26 mouse cellular contexts compared by ENCODE assay signal in the genomic region with DNA sequence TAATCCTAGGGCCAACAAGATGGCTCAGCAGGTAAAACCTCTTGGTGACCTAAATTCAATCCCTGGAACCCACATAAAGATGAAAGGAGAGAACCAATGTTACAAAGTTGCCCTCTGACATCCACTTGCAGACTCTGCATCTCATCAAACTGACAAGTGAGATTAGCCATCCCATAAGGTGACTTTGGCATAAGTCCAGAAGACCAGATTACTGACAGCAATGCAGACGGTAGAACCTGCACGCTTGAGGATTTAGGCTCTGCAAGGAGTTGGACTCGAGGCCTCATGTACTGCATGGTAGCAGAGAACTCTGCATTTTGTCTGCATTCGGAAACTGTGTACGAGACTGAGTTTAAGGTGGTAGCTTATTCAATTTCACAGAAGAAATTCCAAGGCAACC. TPM values are rescaled to one million over a fixed set of nuclear protein-coding genes. Genes with fewer than 3 reads are reported as not detected.
DNase-seq lines count a peak whose midpoint lies in the region; ATAC-seq and TF ChIP-seq lines count a peak whose summit lies in the region.
"Had no signal": no experiment of that assay in that cellular context is flagged by ENCODE, and none has a peak within 500 bp of the region (broad histone marks: within the 10 kb centered on the region; RNA-seq: fewer than 3 reads in every experiment).

No protein-coding gene starts in this region.

- H3K36me3 ChIP-seq in midbrain, postnatal 0 days (ENCODE audit: insufficient read depth, low read length): no peaks in the 10 kb centered on the region
- no peaks in the 10 kb centered on the region for H3K36me3 ChIP-seq in midbrain, embryonic 15.5 days (replicated peaks)
- H3K36me3 ChIP-seq: embryonic facial prominence, embryonic 12.5 days; embryonic facial prominence, embryonic 15.5 days; G1E; hindbrain, embryonic 12.5 days had no signal

- DNase-seq in cerebellum, postnatal 10 days: peak; percentile 62 to 81
- no peak for DNase-seq in cerebellum, postnatal 25 days
- DNase-seq in midbrain, postnatal 0 days (ENCODE audit: low spot score): peak; percentile 63
- DNase-seq in brain, adult 2 months (ENCODE audit: low read depth, low spot score): peak; percentile 30
- DNase-seq in kidney, adult 9 months: no peak
- no peak for DNase-seq in left cerebral cortex, adult 8-10 months (ENCODE audit: low spot score in 2 of 2)
- DNase-seq: adrenal gland, adult 2 months; adrenal gland, postnatal 14 days; B cell, adult 2 months; cerebellum, adult 2 months; forebrain, postnatal 0 days; gastrocnemius, adult 2 months; gastrocnemius, postnatal 14 days; heart, adult 11 months had no signal

- no peaks in the 10 kb centered on the region for H3K27me3 ChIP-seq in midbrain, postnatal 0 days (ENCODE audit: insufficient read depth, low read length)
- H3K27me3 ChIP-seq in midbrain, embryonic 15.5 days (replicated peaks): no peaks in the 10 kb centered on the region
- H3K27me3 ChIP-seq: embryonic facial prominence, embryonic 12.5 days; embryonic facial prominence, embryonic 15.5 days had no signal

- no peak overlapping the region for H3K27ac ChIP-seq in midbrain, postnatal 0 days (ENCODE audit: low read depth, low read length)
- H3K27ac ChIP-seq in midbrain, embryonic 15.5 days: no peak overlapping the region
- H3K27ac ChIP-seq: embryonic facial prominence, embryonic 12.5 days; embryonic facial prominence, embryonic 15.5 days; gastrocnemius, adult 2 months; hindbrain, embryonic 12.5 days had no signal

- TF ChIP-seq CTCF in midbrain, postnatal 0 days (IDR thresholded peaks at IDR 0.05): no peak

- no peak for ATAC-seq in midbrain, postnatal 0 days (ENCODE audit: low FRiP score)
- ATAC-seq in midbrain, embryonic 15.5 days (replicated peaks): no peak
- ATAC-seq: forebrain, embryonic 14.5 days; forebrain, postnatal 0 days; hindbrain, embryonic 16.5 days; inflammation-experienced regulatory T-cells, adult 6 months had no signal

- no peak overlapping the region for H3K9ac ChIP-seq in midbrain, postnatal 0 days (replicated peaks; ENCODE audit: low read length, poor library complexity, severe bottlenecking)
- no peak overlapping the region for H3K9ac ChIP-seq in midbrain, embryonic 15.5 days
- H3K9ac ChIP-seq: embryonic facial prominence, embryonic 12.5 days; embryonic facial prominence, embryonic 15.5 days; forebrain, postnatal 0 days; hindbrain, embryonic 12.5 days had no signal

- H3K4me3 ChIP-seq in midbrain, postnatal 0 days (ENCODE audit: low read depth, low read length): no peak overlapping the region
- no peak overlapping the region for H3K4me3 ChIP-seq in midbrain, embryonic 15.5 days
- H3K4me3 ChIP-seq: embryonic facial prominence, embryonic 12.5 days; embryonic facial prominence, embryonic 15.5 days; gastrocnemius, adult 2 months; hindbrain, embryonic 12.5 days had no signal

- H3K4me1 ChIP-seq in midbrain, postnatal 0 days (ENCODE audit: insufficient read depth, low read length): no peaks in the 10 kb centered on the region
- no peaks in the 10 kb centered on the region for H3K4me1 ChIP-seq in midbrain, embryonic 15.5 days
- H3K4me1 ChIP-seq: embryonic facial prominence, embryonic 12.5 days had no signal

- H3K9me3 ChIP-seq in midbrain, postnatal 0 days (ENCODE audit: low read length): no peaks in the 10 kb centered on the region
- H3K9me3 ChIP-seq in midbrain, embryonic 15.5 days: no peaks in the 10 kb centered on the region
- H3K9me3 ChIP-seq: embryonic facial prominence, embryonic 12.5 days; embryonic facial prominence, embryonic 15.5 days; G1E; hindbrain, embryonic 12.5 days had no signal

- H3K4me2 ChIP-seq in midbrain, postnatal 0 days (ENCODE audit: low read depth, low read length, poor library complexity, severe bottlenecking): no peak overlapping the region
- no peak overlapping the region for H3K4me2 ChIP-seq in midbrain, embryonic 15.5 days
- H3K4me2 ChIP-seq: embryonic facial prominence, embryonic 12.5 days; embryonic facial prominence, embryonic 15.5 days; heart, embryonic 11.5 days; hindbrain, embryonic 12.5 days had no signal

- WGBS in midbrain, postnatal 0 days: 67% methylated on average over 5 of the region's 5 CpGs
- WGBS in midbrain, embryonic 15.5 days: 75% methylated on average over 5 of the region's 5 CpGs

RNA-seq across cellular contexts. Expression of a gene that starts 4.2 kb away (rescaled TPM):
- 2.8 and 3.7 TPM in 2 replicates for total RNA-seq in midbrain, postnatal 0 days (2014; rRNA removed)
- polyA plus RNA-seq in midbrain, postnatal 0 days (2015; fragmentation: Nextera tagmentation; extraction: Ambion mirVana): 0.16 and 0.23 TPM in 2 replicates
- polyA plus RNA-seq in midbrain, embryonic 15.5 days (2015; fragmentation: Nextera tagmentation; extraction: Ambion mirVana): 0.18 and 0.25 TPM in 2 replicates
- 1 to 10 TPM; 6.0 to 6.7 (median 6.4) TPM for total RNA-seq in left cerebral cortex, adult 8-10 months (2022)
- total RNA-seq: CH12.LX; common myeloid progenitor, adult 5-6 weeks; gastrocnemius, adult 2 months; hematopoietic stem cell, adult 5-6 weeks had no signal
- polyA plus RNA-seq: G1E had no signal

RNA-seq across cellular contexts. Expression of a gene that starts 25.2 kb away (rescaled TPM):
- 286 and 298 TPM in 2 replicates for total RNA-seq in midbrain, postnatal 0 days (2014; rRNA removed)
- 162 and 163 TPM in 2 replicates for polyA plus RNA-seq in midbrain, postnatal 0 days (2015; fragmentation: Nextera tagmentation; extraction: Ambion mirVana)
- 211 and 216 TPM in 2 replicates for polyA plus RNA-seq in midbrain, embryonic 15.5 days (2015; fragmentation: Nextera tagmentation; extraction: Ambion mirVana)
- 10 to 100 TPM; 58.9 to 66.8 (median 60.5) TPM for total RNA-seq in left cerebral cortex, adult 8-10 months (2022)

RNA-seq across cellular contexts. Expression of a gene that starts 52.8 kb away (rescaled TPM):
- total RNA-seq in midbrain, postnatal 0 days (2014; rRNA removed): 19.2 and 25.6 TPM in 2 replicates
- 8.4 and 9.9 TPM in 2 replicates for polyA plus RNA-seq in midbrain, postnatal 0 days (2015; fragmentation: Nextera tagmentation; extraction: Ambion mirVana)
- polyA plus RNA-seq in midbrain, embryonic 15.5 days (2015; fragmentation: Nextera tagmentation; extraction: Ambion mirVana): 16.8 and 18.1 TPM in 2 replicates
- total RNA-seq in left cerebral cortex, adult 8-10 months (2022): 10 to 100 TPM; 23.1 to 26.6 (median 25.7) TPM

Comparison
In these comparisons a context has a peak if more than half of its experiments do, and no peak if none do; other contexts are left out.
1. DNase-seq: peak in cerebellum, postnatal 10 days (2 of 2), midbrain, postnatal 0 days (single experiment) and brain, adult 2 months (single experiment); none in cerebellum, postnatal 25 days (0 of 2), kidney, adult 9 months (single experiment) and left cerebral cortex, adult 8-10 months (0 of 2).